Mouse (Mus musculus): Measurements from ENCODE around the gene Olfr618. TPM values are rescaled to one million over a fixed set of nuclear protein-coding genes. Genes with fewer than 3 reads are reported as not detected.

The Olfr618 gene
- polyA plus RNA-seq, 1 experiment from 2014 or later, result not detected

Small RNAs within 50 kb of the gene (microRNA-seq; reads per million reads assigned to microRNA genes)
- gene Gm26506, result not detected

Other genes starting within 250 kb of the Olfr618 start
- gene Olfr600, start 240.4 kb upstream of the Olfr618 start, polyA plus RNA-seq (2015; fragmentation: Nextera tagmentation; extraction: Ambion mirVana), result not detected in 2 replicates
- not detected in 2 replicates for gene Olfr601, start 227.4 kb upstream of the Olfr618 start, polyA plus RNA-seq (2015; fragmentation: Nextera tagmentation; extraction: Ambion mirVana)
- not detected in 2 replicates for gene Olfr603, start 203.9 kb upstream of the Olfr618 start, polyA plus RNA-seq (2015; fragmentation: Nextera tagmentation; extraction: Ambion mirVana)
- gene Usp17lc, start 175.0 kb upstream of the Olfr618 start, polyA plus RNA-seq (2015; fragmentation: Nextera tagmentation; extraction: Ambion mirVana), result not detected in 2 replicates
- gene Olfr605, start 144.7 kb upstream of the Olfr618 start, polyA plus RNA-seq (2015; fragmentation: Nextera tagmentation; extraction: Ambion mirVana), result not detected in 2 replicates
- not detected in 2 replicates for gene Olfr606, start 141.1 kb upstream of the Olfr618 start, polyA plus RNA-seq (2015; fragmentation: Nextera tagmentation; extraction: Ambion mirVana)
- gene Olfr607, start 126.0 kb upstream of the Olfr618 start, polyA plus RNA-seq (2015; fragmentation: Nextera tagmentation; extraction: Ambion mirVana), result not detected in 2 replicates
- gene Olfr608, start 120.2 kb upstream of the Olfr618 start, polyA plus RNA-seq (2015; fragmentation: Nextera tagmentation; extraction: Ambion mirVana), result not detected in 2 replicates
- gene Olfr609, start 92.0 kb upstream of the Olfr618 start, polyA plus RNA-seq (2015; fragmentation: Nextera tagmentation; extraction: Ambion mirVana), result not detected in 2 replicates
- gene Olfr610, start 78.0 kb upstream of the Olfr618 start, polyA plus RNA-seq (2015; fragmentation: Nextera tagmentation; extraction: Ambion mirVana), result not detected in 2 replicates
- not detected in 2 replicates for gene Olfr611, start 69.3 kb upstream of the Olfr618 start, polyA plus RNA-seq (2015; fragmentation: Nextera tagmentation; extraction: Ambion mirVana)
- not detected in 2 replicates for gene Olfr612, start 47.4 kb upstream of the Olfr618 start, polyA plus RNA-seq (2015; fragmentation: Nextera tagmentation; extraction: Ambion mirVana)
- not detected in 2 replicates for gene Olfr613, start 42.0 kb upstream of the Olfr618 start, polyA plus RNA-seq (2015; fragmentation: Nextera tagmentation; extraction: Ambion mirVana)
- gene Olfr615, start 34.0 kb upstream of the Olfr618 start, polyA plus RNA-seq (2015; fragmentation: Nextera tagmentation; extraction: Ambion mirVana), result not detected in 2 replicates
- not detected in 2 replicates for gene Olfr616, start 21.0 kb upstream of the Olfr618 start, polyA plus RNA-seq (2015; fragmentation: Nextera tagmentation; extraction: Ambion mirVana)
- not detected in 2 replicates for gene Olfr617, start 17.0 kb upstream of the Olfr618 start, polyA plus RNA-seq (2015; fragmentation: Nextera tagmentation; extraction: Ambion mirVana)
- gene Olfr619, start 10.5 kb downstream of the Olfr618 start, polyA plus RNA-seq (2015; fragmentation: Nextera tagmentation; extraction: Ambion mirVana), result not detected in 2 replicates
- gene Olfr620, start 22.4 kb downstream of the Olfr618 start, polyA plus RNA-seq (2015; fragmentation: Nextera tagmentation; extraction: Ambion mirVana), result not detected in 2 replicates
- gene Olfr622, start 52.6 kb downstream of the Olfr618 start, polyA plus RNA-seq (2015; fragmentation: Nextera tagmentation; extraction: Ambion mirVana), result not detected in 2 replicates
- gene Olfr623, start 73.6 kb downstream of the Olfr618 start, polyA plus RNA-seq (2015; fragmentation: Nextera tagmentation; extraction: Ambion mirVana), result not detected in 2 replicates
- not detected in 2 replicates for gene Olfr624, start 81.1 kb downstream of the Olfr618 start, polyA plus RNA-seq (2015; fragmentation: Nextera tagmentation; extraction: Ambion mirVana)
- gene Olfr625-ps1, start 92.6 kb downstream of the Olfr618 start, polyA plus RNA-seq (2015; fragmentation: Nextera tagmentation; extraction: Ambion mirVana), result not detected in 2 replicates
- not detected in 2 replicates for gene Olfr243, start 124.6 kb downstream of the Olfr618 start, polyA plus RNA-seq (2015; fragmentation: Nextera tagmentation; extraction: Ambion mirVana)
- not detected in 2 replicates for gene Olfr628, start 140.3 kb downstream of the Olfr618 start, polyA plus RNA-seq (2015; fragmentation: Nextera tagmentation; extraction: Ambion mirVana)
- gene Olfr629, start 154.8 kb downstream of the Olfr618 start, polyA plus RNA-seq (2015; fragmentation: Nextera tagmentation; extraction: Ambion mirVana), result not detected in 2 replicates
- not detected in 2 replicates for gene Olfr630, start 167.2 kb downstream of the Olfr618 start, polyA plus RNA-seq (2015; fragmentation: Nextera tagmentation; extraction: Ambion mirVana)
- not detected in 2 replicates for gene Olfr69, start 181.5 kb downstream of the Olfr618 start, polyA plus RNA-seq (2015; fragmentation: Nextera tagmentation; extraction: Ambion mirVana)
- not detected in 2 replicates for gene Olfr68, start 189.6 kb downstream of the Olfr618 start, polyA plus RNA-seq (2015; fragmentation: Nextera tagmentation; extraction: Ambion mirVana)
- gene Olfr67, start 201.7 kb downstream of the Olfr618 start, polyA plus RNA-seq (2015; fragmentation: Nextera tagmentation; extraction: Ambion mirVana), result not detected in 2 replicates
- 1,298 and 1,407 TPM in 2 replicates for gene Hbb-bt, start 223.9 kb downstream of the Olfr618 start, polyA plus RNA-seq (2015; fragmentation: Nextera tagmentation; extraction: Ambion mirVana)
- 3,597 and 4,102 TPM in 2 replicates for gene Hbb-bs, start 238.0 kb downstream of the Olfr618 start, polyA plus RNA-seq (2015; fragmentation: Nextera tagmentation; extraction: Ambion mirVana)